Mouse (Mus musculus) stomach, embryonic 16.5 days (tissue): ENCODE measurements at regions not wholly inside any gene's neighbourhood (a gene's known extent, or its start where the extent isn't known, plus 50 kb on each side); places are given as distances from the start of the nearest gene placed in this dataset.

Experiments used
- ATAC-seq: fragments of 200-750 bp; cut with Nextera tagmentation; 2 replicates; pipeline ENCODE4 v1.8.0; 2017; ENCODE audit warnings: moderate number of reproducible peaks, moderate TSS enrichment; ENCODE audit not compliant: insufficient read depth, low FRiP score
- H3K27ac ChIP-seq: fragments of 300-500 bp; sonication (generic); 2 replicates; pipeline ENCODE4 v1.5.1; 2014; ENCODE audit warnings: low read length
- H3K27me3 ChIP-seq: fragments of 300-500 bp; sonication (generic); 2 replicates; pipeline ENCODE4 v1.6.1; 2014; ENCODE audit warnings: low read length, control low read depth, mixed read lengths; ENCODE audit not compliant: control insufficient read depth, insufficient read depth
- H3K36me3 ChIP-seq: fragments of 300-500 bp; sonication (generic); 2 replicates; pipeline ENCODE4 v1.6.1; 2014; ENCODE audit warnings: low read length; ENCODE audit not compliant: control insufficient read depth, insufficient read depth
- H3K4me1 ChIP-seq: fragments of 300-500 bp; sonication (generic); 2 replicates; pipeline ENCODE4 v1.6.1; 2014; ENCODE audit warnings: low read length, control low read depth, mixed read lengths; ENCODE audit not compliant: control insufficient read depth, insufficient read depth
- H3K4me2 ChIP-seq: fragments of 300-500 bp; sonication (generic); 2 replicates; pipeline ENCODE4 v1.6.1; 2014; ENCODE audit warnings: low read depth, low read length, mixed read lengths
- H3K4me3 ChIP-seq: fragments of 300-500 bp; sonication (generic); replicated peaks from 2 replicates; pipeline ENCODE4 v1.5.1; 2014; ENCODE audit warnings: mild to moderate bottlenecking, low read length
- H3K9ac ChIP-seq: fragments of 300-500 bp; sonication (generic); 2 replicates; pipeline ENCODE4 v1.6.1; 2014; ENCODE audit warnings: low read length
- H3K9me3 ChIP-seq: fragments of 300-500 bp; sonication (generic); replicated peaks from 2 replicates; pipeline ENCODE4 v1.6.1; 2016; ENCODE audit warnings: low read length, control low read depth; ENCODE audit not compliant: control insufficient read depth
- WGBS: fragments of 180-500 bp; shearing (Covaris S2); extraction: QIAGEN DNeasy Blood & Tissue Kit; methylation state at CpG from one replicate; pipeline ENCODE4 v1.1.7; 2014; 5-methylcytosine and 5-hydroxymethylcytosine counted together

GRCm38 (mm10) chr5:126530806-126531527 is 710.6 kb upstream of the Tmem132c start:
- Histone ChIP-seq H3K4me3 (no peak overlapping the region), H3K4me2 (no peak overlapping the region), H3K9ac (no peak overlapping the region), H3K27ac (no peak overlapping the region), H3K36me3 (no peaks in the 10 kb centered on the region), H3K27me3 (no peaks in the 10 kb centered on the region), H3K9me3 (no peaks in the 10 kb centered on the region), H3K4me1 (no peaks in the 10 kb centered on the region)
- ATAC-seq: no peak
- WGBS: 20% methylated on average over 5 of the region's 5 CpGs

GRCm38 (mm10) chr5:126531528-126531894 is 710.1 kb upstream of the Tmem132c start:
- no peak overlapping the region for H3K9ac ChIP-seq
- no peak for ATAC-seq
- no peaks in the 10 kb centered on the region for H3K4me1 ChIP-seq
- no peaks in the 10 kb centered on the region for H3K9me3 ChIP-seq
- H3K4me3 ChIP-seq: no peak overlapping the region
- H3K27me3 ChIP-seq: no peaks in the 10 kb centered on the region
- H3K36me3 ChIP-seq: no peaks in the 10 kb centered on the region
- no peak overlapping the region for H3K4me2 ChIP-seq
- H3K27ac ChIP-seq: no peak overlapping the region
- 81% methylated on average over 5 of the region's 5 CpGs for WGBS

DNA sequence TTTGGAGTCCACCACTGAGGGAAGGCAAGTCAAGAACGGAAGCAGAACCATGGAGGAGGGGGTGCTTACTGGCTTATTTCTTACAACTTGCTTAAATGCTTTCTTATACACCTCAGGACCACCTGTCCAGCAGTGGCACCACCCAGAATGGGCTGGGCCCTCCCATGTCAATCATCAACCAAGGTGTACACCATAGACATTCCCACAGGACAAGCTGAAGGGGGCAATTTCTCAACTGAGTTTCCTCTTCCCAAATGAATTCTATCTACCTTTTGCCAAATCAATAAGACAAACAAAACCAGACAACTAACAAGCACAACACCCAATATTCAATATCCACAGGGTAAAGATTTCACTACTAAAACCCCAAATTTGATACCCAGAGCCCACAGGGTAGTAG is 709.6 kb upstream of the Tmem132c start:
- no peak overlapping the region for H3K4me2 ChIP-seq
- no peaks in the 10 kb centered on the region for H3K9me3 ChIP-seq
- H3K4me3 ChIP-seq: no peak overlapping the region
- H3K27me3 ChIP-seq: no peaks in the 10 kb centered on the region
- H3K4me1 ChIP-seq: no peaks in the 10 kb centered on the region
- no peak for ATAC-seq
- no peaks in the 10 kb centered on the region for H3K36me3 ChIP-seq
- WGBS: 89% methylated on average over 1 of the region's 1 CpGs
- no peak overlapping the region for H3K27ac ChIP-seq
- H3K9ac ChIP-seq: no peak overlapping the region

GRCm38 (mm10) chr5:126538072-126538471 is 703.5 kb upstream of the Tmem132c start:
- no peak for ATAC-seq
- no peak overlapping the region for H3K4me2 ChIP-seq
- no peaks in the 10 kb centered on the region for H3K9me3 ChIP-seq
- H3K36me3 ChIP-seq: no peaks in the 10 kb centered on the region
- no peaks in the 10 kb centered on the region for H3K4me1 ChIP-seq
- 71% methylated on average over 2 of the region's 2 CpGs for WGBS
- no peak overlapping the region for H3K4me3 ChIP-seq
- H3K27ac ChIP-seq: no peak overlapping the region
- H3K27me3 ChIP-seq: no peaks in the 10 kb centered on the region
- H3K9ac ChIP-seq: no peak overlapping the region

DNA sequence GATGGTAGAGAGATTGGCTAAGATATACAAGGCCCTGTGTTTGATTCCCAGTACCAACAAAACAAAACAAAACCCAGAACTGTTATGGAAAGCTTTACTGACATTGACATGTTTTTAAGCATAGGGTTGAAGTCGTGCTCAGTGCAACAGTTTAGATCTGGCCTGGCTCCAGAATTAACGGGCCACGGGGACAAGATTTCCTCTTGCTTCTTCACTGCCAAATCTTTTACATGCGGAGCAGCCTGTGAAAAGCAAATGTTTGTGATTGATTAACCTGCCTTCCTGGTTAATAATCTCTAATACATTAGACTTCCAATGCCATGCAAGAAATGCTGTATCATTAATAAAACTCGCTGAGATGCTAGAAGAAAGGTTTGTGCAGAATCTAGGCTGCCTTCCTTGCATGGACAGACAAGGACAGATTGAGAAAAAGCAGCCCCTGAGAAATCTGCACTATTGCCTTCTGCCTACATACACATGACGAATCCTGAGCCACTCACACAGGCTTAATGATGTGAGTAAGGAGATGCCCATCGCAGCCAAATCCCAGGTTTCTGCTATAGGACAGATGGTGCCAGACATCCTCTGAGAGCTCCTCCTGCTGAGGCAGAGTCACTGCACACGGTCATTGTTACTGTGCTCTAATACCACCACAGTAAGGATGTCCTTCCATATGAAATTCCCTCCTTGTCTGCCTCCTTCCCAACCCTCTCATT is 697.2 kb upstream of the Tmem132c start:
- Histone ChIP-seq H3K4me2 (no peak overlapping the region), H3K36me3 (no peaks in the 10 kb centered on the region)

GRCm38 (mm10) chr5:126547841-126548240 is 693.8 kb upstream of the Tmem132c start:
- no peak for ATAC-seq
- no peaks in the 10 kb centered on the region for H3K36me3 ChIP-seq
- WGBS: 68% methylated on average over 4 of the region's 4 CpGs

More for the DNA sequence above, 697.2 kb upstream of the Tmem132c start:
- no peak for ATAC-seq
- no peak overlapping the region for H3K27ac ChIP-seq
- 54% methylated on average over 8 of the region's 8 CpGs for WGBS
- H3K4me3 ChIP-seq: no peak overlapping the region
- no peak overlapping the region for H3K9ac ChIP-seq
- H3K9me3 ChIP-seq: no peaks in the 10 kb centered on the region
- no peaks in the 10 kb centered on the region for H3K4me1 ChIP-seq
- H3K27me3 ChIP-seq: no peaks in the 10 kb centered on the region

GRCm38 (mm10) chr5:126551676-126552075 is 689.9 kb upstream of the Tmem132c start:
- WGBS: 66% methylated on average over 3 of the region's 3 CpGs
- H3K9ac ChIP-seq: no peak overlapping the region
- ATAC-seq: no peak

More at GRCm38 (mm10) chr5:126547841-126548240, 693.8 kb upstream of the Tmem132c start:
- Histone ChIP-seq H3K4me1 (no peaks in the 10 kb centered on the region), H3K4me2 (no peak overlapping the region), H3K4me3 (no peak overlapping the region), H3K9me3 (no peaks in the 10 kb centered on the region), H3K27ac (no peak overlapping the region), H3K27me3 (no peaks in the 10 kb centered on the region), H3K9ac (no peak overlapping the region)

DNA sequence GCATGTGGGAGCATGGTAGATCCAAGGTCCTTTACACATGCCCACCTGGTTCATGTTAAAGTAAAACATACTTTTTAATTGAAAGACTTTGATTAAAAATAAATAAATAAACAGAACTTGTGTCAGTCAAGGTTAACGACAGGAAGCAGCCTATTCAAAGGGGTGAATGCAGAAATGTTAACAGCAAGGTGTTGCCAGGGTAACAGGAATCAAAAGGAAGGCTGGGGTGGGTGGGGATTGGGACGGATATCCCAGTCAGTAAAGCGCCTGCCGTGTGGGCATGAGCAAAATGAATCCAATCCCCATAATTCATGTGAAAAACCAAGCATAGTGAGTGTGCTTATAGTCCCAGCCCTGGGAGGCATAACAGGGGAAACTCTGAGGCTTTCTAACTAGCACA is 682.6 kb upstream of the Tmem132c start:
- WGBS: 37% methylated on average over 4 of the region's 4 CpGs
- Histone ChIP-seq H3K4me2 (no peak overlapping the region), H3K27me3 (no peaks in the 10 kb centered on the region), H3K36me3 (no peaks in the 10 kb centered on the region), H3K9ac (no peak overlapping the region), H3K9me3 (no peaks in the 10 kb centered on the region), H3K27ac (no peak overlapping the region), H3K4me1 (no peaks in the 10 kb centered on the region), H3K4me3 (no peak overlapping the region)
- ATAC-seq: no peak

More at GRCm38 (mm10) chr5:126551676-126552075, 689.9 kb upstream of the Tmem132c start:
- Histone ChIP-seq H3K4me1 (no peaks in the 10 kb centered on the region), H3K27me3 (no peaks in the 10 kb centered on the region), H3K27ac (no peak overlapping the region), H3K9me3 (no peaks in the 10 kb centered on the region), H3K36me3 (no peaks in the 10 kb centered on the region), H3K4me3 (no peak overlapping the region), H3K4me2 (no peak overlapping the region)

GRCm38 (mm10) chr5:126565817-126566216 is 675.8 kb upstream of the Tmem132c start:
- no peaks in the 10 kb centered on the region for H3K9me3 ChIP-seq
- no peaks in the 10 kb centered on the region for H3K36me3 ChIP-seq
- ATAC-seq: no peak
- H3K9ac ChIP-seq: no peak overlapping the region
- WGBS: 69% methylated on average over 2 of the region's 2 CpGs
- H3K4me1 ChIP-seq: no peaks in the 10 kb centered on the region
- H3K27ac ChIP-seq: no peak overlapping the region
- no peaks in the 10 kb centered on the region for H3K27me3 ChIP-seq
- H3K4me3 ChIP-seq: no peak overlapping the region
- H3K4me2 ChIP-seq: no peak overlapping the region
